Mouse (Mus musculus) inflammation-experienced regulatory T-cells, adult 6 months (primary cell): ENCODE data around the gene Spred2. TPM values are rescaled to one million over a fixed set of nuclear protein-coding genes. Genes with fewer than 3 reads are reported as not detected.

ENCODE experiments used
- ATAC-seq: one replicate; pipeline ENCODE4 v1.8.0; 2017
- polyA plus RNA-seq, 3 experiments: library from polyadenylated mRNA; unstranded; fragments of 100-300 nt; shearing (Covaris generic); gene quantifications; one replicate each; pipeline ENCODE4 v1.2.1; 2017

The Spred2 gene
- polyA plus RNA-seq, 3 experiments from 2014 or later: 3.4 to 5.0 (median 4.3) TPM

GRCm38 (mm10) chr11:19925976-19926842 lies 2.0 kb downstream of the Spred2 start:
- peak; percentile 26 for ATAC-seq

- ATAC-seq: no peak
Measured at GRCm38 (mm10) chr11:19926843-19927120, 2.6 kb downstream of the Spred2 start.

- no peak for ATAC-seq
Measured at GRCm38 (mm10) chr11:19928633-19929032, 4.5 kb downstream of the Spred2 start.

- no peak for ATAC-seq
Measured at GRCm38 (mm10) chr11:19929087-19929865, 5.1 kb downstream of the Spred2 start.

GRCm38 (mm10) chr11:19931569-19932230 lies 7.5 kb downstream of the Spred2 start:
- no peak for ATAC-seq

- ATAC-seq: no peak
Measured at GRCm38 (mm10) chr11:19932983-19933511, 8.9 kb downstream of the Spred2 start.

GRCm38 (mm10) chr11:19935524-19936354 lies 11.6 kb downstream of the Spred2 start:
- no peak for ATAC-seq

GRCm38 (mm10) chr11:19938456-19939004 lies 14.4 kb downstream of the Spred2 start:
- ATAC-seq: no peak

GRCm38 (mm10) chr11:19939305-19939730 lies 15.1 kb downstream of the Spred2 start:
- ATAC-seq: no peak

- ATAC-seq: no peak
Measured at GRCm38 (mm10) chr11:19939831-19940230, 15.7 kb downstream of the Spred2 start.

- no peak for ATAC-seq
Measured at GRCm38 (mm10) chr11:19941156-19941777, 17.1 kb downstream of the Spred2 start.

GRCm38 (mm10) chr11:19941978-19942377 lies 17.8 kb downstream of the Spred2 start:
- ATAC-seq: no peak

GRCm38 (mm10) chr11:19943753-19944152 lies 19.6 kb downstream of the Spred2 start:
- ATAC-seq: no peak

- ATAC-seq: no peak
Measured at GRCm38 (mm10) chr11:19944701-19945100, 20.5 kb downstream of the Spred2 start.

GRCm38 (mm10) chr11:19946721-19947120 lies 22.5 kb downstream of the Spred2 start:
- no peak for ATAC-seq

- no peak for ATAC-seq
Measured at GRCm38 (mm10) chr11:19947626-19948135, 23.5 kb downstream of the Spred2 start.

GRCm38 (mm10) chr11:19949725-19950124 lies 25.6 kb downstream of the Spred2 start:
- peak; percentile 69 for ATAC-seq

- ATAC-seq: no peak
Measured at GRCm38 (mm10) chr11:19950169-19950568, 26.0 kb downstream of the Spred2 start.

- ATAC-seq: no peak
Measured at GRCm38 (mm10) chr11:19952963-19953362, 28.8 kb downstream of the Spred2 start.

- no peak for ATAC-seq
Measured at GRCm38 (mm10) chr11:19953919-19954318, 29.7 kb downstream of the Spred2 start.

GRCm38 (mm10) chr11:19955069-19955468 lies 30.9 kb downstream of the Spred2 start:
- no peak for ATAC-seq
